Mouse (Mus musculus) T-cell, adult 2 months (primary cell): ENCODE results near the gene Ager.
A peak's percentile ranks its signal among the peaks of the same experiment; 100 is the strongest.

Experiments used
- DNase-seq: peaks from one replicate; pipeline ENCODE4 v3.0.0; 2022; ENCODE audit warnings: low spot score

Gene Ager

DNA sequence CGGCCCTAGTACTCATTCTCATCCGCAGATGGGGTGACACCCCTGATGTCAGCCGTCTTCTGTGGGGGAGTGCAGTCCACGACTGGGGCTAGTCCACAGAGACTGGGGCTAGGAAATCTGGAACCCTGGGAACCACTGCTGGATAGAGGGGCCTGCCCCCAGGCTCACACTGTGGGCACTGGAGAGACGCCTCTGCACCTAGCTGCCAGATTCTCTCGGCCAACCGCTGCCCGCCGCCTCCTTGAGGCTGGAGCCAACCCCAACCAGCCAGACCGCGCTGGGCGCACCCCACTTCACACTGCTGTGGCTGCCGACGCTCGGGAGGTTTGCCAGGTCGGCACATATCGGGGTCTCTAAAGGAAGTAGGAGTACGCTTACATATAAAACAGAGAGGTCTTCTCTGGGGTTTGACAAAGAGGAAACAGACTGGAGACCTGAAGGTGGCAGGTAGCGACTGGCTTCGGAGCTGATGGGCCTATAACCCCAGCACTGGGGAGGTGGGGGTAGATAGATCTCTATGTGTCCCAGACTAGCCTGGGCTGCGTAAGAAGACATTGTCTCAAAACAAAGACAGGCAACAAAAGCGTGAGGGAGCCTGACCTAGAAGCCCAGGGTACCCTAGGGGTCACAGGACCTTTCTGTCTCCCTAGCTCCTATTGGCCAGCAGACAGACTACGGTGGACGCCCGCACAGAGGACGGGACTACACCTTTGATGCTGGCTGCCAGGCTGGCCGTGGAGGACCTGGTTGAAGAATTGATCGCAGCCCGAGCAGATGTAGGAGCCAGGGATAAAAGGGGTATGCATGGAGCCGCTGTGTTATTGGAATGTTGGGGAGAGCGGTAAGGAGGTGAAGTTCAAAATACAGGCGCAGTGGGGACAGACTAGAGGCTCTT lies 11.5 kb upstream of the Ager start:
- DNase-seq: no peak

DNA sequence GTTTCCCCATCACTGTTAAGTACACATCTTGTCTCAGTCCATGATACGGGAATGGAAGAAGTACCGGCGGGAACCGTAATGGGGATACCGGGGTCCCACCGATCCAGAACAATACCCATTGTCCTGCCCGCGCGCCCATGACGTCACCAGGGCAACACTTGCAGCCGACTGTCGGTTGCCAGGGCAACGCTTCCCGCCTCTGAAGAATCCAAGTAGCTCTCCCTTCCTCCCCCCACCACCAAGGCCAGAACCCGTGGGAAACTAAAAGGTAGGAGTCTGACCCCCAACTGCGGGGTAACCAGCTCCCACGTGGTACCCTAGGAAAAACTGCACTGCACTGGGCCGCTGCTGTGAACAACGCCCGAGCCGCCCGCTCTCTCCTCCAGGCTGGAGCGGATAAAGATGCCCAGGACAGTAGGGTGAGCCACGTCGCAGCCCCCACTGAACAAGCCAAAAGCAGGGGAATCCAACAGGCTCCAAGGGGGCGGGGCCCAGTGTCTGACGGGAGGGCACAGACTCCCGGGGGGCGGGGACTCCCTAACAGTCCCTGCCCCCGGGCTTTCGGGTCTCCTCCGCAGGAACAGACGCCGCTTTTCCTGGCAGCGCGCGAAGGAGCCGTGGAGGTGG lies 10.8 kb upstream of the Ager start:
- DNase-seq: peak; percentile 63

DNA sequence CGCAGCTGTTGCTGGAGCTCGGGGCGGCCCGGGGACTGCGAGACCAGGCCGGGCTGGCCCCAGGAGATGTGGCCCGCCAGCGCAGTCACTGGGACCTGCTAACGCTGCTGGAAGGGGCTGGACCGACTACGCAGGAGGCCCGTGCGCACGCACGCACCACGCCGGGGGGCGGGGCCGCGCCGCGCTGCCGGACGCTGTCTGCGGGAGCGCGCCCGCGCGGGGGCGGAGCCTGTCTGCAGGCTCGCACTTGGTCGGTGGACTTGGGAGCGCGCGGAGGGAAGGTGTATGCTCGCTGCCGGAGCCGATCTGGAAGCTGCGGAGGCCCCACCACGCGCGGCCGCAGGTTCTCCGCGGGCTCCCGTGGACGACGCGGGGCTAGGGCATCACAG lies 10.2 kb upstream of the Ager start:
- peak; percentile 98 for DNase-seq

DNA sequence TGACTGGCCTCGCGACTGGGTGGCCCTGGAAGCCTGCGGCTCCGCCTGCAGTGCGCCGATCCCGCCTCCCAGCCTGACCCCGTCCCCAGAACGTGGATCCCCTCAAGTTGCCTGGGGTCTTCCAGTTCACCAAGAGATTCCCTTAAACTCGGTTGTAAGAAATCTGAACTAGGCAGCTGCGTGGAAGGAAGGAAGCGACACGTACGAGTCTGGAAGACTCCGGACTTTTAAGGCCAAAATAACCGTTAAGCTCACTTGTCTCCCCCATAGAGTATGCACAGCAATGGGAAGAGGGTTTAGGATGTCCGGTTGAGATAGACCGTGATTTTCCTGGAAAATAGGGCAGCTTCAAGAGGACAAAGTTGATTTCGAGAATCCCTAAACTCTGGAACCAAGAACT lies 9.8 kb upstream of the Ager start:
- DNase-seq: no peak

DNA sequence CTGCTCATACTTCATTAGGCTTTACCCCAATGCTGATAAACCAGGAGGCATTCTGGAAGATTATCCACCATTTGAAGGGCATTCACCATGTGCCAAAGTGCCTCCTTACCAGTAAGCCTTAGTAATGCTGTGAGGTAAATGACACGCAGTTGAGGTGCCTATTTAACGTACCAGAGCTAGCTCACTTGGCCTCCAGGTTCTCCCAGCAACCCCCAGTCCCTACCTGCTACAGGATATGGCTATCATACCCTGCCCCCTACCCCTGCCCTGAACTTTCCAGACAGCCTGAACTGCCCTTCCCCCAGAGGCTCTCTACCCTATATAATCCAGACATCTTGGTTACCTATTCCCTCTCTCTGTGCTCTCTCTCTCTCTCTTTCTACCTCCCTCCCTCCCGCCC lies 8.9 kb upstream of the Ager start:
- no peak for DNase-seq

DNA sequence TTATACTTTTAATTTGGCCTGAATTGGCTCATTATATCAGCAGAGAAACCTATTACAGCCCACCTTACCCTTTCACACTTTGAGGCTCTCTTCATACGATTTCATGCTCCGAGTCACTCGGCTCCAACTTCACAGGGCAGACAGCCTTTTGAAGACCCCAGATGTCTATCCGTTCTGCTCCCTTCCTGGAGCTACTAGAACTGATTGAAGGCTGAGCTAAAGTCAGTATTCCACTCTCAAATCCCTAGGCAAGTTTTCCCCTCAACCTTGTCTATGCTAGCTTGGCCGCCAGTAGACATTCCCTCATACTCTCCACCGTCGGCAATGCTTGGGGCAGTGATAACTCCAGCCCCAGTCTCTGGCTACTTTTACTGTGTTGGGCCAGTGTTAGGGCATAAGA lies 8.5 kb upstream of the Ager start:
- no peak for DNase-seq

DNA sequence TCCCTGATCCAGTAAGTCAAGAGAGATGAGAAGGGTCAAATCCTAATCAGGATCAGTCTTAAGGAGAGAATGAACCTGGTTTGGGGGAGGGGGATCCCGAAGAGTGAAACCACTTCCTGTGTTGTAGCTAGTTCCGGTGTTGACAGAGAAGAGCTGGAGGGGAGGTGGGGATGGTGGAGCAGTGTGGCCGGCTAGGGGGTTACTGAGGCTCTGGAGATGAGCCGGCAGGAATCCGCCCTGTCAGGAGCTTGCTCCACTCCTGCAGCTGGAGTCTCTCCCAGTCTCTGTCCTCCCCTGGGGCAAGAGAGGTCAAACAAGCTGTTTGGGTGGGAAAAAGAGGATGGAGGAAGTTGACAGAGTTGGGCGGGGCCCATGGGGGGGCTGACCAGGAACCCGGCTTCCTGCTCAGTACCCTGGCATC lies 8.0 kb upstream of the Ager start, which contains the start of gene Gpsm3:
Gpsm3 (plus strand) TSS at position 126 of the 421 bp plus-strand sequence.
- DNase-seq: peak; percentile 71

DNA sequence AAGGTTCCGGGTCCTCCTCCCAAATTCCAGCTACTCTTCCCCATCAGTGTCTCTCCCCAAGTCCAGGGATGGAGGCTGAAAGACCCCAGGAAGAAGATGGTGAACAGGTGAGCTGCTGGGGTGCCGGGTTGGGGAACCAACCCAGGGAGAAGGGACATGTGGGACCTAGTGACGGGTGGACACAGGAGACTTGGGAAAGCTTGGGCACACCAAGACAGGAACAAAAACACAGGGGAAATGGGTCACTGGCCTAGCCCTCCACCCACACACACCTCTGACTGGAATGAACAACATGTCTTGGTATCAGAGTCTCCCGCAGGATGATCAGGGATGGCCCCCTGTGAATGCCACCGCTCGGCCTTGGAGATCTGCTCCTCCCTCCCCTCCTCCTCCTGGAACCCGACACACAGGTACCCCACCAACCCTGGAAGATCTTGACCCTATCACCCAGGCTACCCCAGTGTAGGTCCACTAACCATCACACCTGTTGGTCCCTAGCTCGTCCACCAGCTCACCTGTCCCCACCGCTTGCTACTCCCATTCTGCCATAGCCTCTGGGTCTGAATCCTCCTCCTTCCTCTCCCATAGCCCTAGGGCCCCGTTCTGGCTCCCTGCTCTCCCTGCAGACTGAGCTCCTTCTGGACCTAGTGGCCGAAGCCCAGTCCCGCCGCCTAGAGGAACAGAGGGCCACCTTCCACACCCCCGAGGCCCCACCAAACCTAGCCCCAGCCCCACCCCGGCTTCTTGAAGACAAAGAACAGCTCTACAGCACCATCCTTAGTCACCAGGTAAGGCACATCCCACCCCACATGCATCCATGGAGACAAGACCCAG lies 7.3 kb upstream of the Ager start:
- no peak for DNase-seq

DNA sequence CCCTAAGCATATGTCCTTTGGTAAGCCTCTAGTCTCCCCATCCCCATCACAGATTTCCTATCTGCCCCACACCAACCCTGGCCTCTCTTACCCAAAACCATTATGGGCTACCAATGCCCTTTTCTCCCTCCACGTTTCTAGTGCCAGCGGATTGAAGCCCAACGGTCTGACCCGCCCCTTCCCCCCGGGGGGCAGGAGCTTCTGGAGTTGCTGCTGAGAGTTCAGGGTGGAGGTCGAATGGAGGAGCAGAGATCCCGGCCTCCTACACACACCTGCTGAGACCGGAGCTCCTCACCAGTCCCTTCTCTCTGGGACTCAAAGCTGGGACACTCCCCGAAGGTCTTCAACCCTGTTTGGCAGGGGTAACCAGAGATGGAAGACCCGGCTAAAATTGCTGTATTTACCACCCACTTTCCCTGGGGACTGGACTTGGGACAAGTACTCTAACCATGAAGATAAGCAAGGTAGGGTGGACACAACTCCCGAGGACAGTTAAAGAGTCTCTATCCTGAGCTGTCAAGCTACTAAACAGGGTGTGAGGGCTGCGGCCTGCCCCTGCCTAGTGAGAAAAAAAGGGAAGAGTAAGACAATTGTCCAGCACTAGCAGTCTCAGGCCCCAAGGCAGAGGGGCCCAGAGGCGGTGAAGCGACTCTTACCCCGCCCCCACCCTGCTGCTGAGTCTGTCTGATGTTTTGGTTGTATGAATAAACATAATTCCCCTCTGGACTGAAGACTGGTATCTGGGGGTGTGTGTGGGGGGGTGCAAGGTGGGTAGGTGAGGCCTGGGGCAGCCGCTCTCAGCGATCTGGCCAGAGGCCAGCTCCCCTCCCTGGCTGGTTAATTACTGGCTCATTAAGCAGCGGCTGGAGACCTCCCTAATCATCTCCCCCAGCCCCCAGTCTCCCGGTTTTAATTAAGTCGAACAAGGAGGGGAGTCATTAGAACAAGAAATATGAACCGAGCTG lies 6.4 kb upstream of the Ager start, which contains the start of gene Pbx2:
Pbx2 (plus strand) TSS at position 238 of the 965 bp plus-strand sequence.
- DNase-seq: no peak

DNA sequence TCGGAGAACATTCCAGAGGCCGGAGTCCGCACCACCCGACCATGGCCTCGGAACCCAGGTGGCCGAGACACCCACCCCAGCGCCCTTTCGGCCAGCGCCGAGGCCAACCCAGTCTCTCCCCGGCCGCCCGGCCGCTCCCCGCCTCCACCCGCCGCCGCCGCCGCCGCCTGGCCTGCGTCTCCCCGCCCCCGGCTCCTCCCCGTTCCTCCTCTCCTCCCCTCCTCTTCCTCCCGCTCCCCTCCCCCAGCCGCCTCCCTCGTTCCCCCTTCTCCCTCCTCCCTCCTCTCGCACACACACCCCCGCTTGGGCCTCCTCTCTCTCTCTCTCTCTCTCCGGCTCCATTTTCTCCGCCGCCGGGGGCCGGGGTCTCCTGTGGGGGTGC lies 5.7 kb upstream of the Ager start:
- peak; percentile 71 for DNase-seq

DNA sequence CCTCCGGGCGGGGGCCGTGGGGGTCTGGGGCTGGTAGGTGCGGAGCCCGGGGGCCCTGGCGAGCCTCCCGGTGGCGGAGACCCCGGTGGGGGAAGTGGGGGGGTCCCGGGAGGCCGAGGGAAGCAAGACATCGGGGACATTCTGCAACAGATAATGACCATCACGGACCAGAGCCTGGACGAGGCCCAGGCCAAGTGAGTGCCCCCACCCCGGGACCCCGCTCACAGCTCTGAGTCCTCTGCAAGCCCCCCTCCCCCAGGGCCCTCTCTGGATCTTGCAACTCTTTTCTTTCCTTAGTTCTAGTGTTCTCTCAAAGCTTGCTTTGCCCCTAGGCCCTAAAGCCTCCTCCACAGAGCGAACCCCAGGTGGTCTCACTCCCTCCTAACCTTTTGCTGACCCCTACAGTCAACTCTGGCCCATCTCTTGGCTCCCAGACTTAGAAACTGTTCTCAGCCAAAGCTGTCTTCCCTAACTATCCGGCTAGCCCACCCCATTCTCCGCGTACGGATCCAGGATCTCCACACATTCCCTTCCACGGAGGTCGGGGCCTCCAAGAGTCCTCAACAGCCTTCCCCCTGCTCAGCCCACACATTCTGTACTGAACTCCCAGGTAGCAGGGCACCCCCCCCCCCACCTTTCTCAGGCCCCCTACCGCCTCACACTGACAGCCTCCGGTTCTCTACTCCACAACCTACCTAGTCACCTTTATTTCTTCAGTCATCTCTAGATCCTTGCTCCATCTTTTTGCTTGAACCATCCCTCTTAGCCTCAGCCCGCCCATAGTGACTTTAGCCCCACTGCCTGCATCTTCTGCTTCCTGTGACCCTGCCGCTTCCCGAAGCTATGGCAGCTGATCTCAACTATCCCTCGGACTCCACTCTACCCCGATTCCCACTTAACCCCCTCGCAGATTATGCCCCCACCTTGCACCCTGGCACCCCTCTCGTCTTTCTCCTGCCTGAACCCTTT lies 4.8 kb upstream of the Ager start:
- no peak for DNase-seq

DNA sequence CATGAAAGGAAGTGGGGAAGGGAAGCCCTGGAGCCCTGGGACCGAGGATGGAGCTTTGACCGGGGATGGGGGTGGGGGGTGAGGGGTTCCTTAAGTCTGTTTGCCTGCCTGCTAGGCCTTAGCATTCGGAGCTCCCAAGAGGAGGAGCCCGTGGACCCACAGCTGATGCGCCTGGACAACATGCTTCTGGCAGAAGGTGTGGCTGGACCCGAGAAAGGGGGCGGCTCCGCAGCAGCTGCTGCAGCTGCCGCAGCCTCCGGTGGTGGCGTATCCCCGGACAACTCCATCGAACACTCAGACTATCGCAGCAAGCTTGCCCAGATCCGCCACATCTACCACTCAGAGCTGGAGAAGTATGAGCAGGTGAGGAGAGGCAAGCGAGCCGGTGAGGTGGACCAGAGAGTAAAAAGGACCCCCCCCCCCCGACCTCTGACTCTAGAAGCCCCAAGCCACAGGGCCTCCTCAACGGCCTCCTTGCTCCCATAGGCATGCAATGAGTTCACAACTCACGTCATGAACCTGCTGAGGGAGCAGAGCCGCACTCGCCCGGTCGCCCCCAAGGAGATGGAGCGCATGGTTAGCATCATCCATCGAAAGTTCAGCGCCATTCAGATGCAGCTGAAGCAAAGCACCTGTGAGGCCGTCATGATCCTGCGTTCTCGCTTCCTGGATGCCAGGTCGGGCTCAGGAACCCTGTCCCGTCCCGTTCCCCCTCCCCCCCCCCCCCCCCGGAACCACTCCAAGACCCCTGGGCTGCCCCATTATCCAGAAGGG lies 3.7 kb upstream of the Ager start:
- DNase-seq: no peak

DNA sequence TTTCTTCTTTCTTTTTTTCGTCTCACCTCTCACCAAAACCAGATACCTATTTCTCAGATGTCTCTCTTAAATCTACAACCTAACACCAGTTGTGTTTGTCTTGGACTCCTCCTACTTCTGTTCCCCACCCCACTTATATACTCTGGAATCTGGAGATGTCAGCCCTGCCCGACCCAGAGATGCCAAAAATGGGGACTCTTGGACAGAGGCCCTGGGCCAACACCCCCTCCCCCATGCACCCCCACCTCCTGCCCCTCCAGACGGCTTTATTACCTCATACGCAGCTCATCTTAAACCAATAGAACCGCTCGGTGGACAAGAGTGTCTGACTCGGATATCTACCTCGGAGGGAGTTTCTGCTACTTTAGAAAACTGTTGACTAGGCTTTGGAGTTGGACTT lies 1.6 kb upstream of the Ager start:
- DNase-seq: no peak

DNA sequence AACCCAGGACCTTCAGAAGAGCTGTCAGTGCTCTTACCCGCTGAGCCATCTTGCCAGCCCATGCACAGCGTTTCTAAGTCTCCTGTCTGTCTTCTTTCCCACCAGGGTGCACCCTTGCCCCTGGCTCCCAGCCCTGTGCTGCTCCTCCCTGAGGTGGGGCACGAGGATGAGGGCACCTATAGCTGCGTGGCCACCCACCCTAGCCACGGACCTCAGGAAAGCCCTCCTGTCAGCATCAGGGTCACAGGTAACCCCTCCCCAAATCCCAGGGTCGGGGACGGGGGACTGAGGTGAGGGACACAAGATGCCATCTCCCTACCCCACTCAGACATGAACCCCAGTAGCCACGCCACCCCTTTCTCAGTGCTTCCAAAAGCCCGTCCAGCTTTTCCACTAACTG lies 2.2 kb downstream of the Ager start:
- no peak for DNase-seq

DNA sequence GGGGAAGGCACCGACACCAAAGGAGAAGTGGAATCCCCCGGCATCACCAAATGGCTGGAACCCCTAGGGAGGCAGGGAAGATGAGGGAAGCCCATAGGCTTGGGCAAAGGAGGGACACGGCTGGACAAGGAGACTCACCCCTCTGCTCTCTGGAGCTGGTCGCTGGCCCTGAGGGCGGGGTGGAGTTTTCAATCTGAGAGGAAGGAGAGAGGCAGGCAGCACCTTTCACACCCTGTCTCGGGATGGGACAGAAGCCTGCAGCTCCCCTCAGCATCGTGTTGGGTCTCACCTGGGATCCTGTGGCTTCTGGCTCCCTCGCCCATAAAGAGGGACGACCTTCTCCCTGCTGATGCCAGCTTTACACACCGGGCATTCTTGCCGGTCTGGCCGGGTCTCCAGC lies 4.1 kb downstream of the Ager start:
- no peak for DNase-seq

DNA sequence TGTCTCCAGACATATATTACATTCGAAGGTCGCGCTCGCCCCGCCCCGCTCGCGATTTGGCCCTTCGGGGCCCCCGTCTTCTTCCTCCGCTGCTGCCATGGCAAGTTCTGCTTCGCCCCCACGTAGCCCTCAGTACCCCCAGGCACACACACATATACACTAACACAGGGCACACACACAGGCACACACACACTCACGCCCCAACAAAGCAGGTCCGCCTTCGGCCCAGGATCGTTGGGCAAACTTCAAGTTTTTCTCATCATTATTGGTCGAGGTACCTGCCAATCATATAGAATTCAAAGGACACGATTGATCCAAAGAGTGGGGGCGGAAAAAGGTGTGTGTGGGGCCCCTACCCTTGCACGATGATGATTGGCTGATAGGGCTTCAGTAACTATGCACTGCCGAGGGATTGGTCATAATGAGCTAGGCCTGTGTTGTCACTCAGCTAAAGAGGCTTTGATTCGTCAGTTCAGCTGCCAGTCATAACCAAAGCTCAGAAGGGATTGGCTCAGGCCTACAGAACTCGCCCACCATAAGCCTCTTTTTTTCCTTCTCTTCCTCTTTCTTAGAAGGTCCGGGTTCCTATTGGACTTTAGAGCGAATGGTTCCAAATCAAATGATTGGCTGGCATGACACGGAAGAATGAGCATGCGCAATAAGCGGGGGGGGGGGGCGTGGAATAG lies 5.9 kb downstream of the Ager start, which contains the start of gene Rnf5:
Rnf5 (minus strand) TSS at position 316 of the 686 bp plus-strand sequence.
- DNase-seq: peak; percentile 99

DNA sequence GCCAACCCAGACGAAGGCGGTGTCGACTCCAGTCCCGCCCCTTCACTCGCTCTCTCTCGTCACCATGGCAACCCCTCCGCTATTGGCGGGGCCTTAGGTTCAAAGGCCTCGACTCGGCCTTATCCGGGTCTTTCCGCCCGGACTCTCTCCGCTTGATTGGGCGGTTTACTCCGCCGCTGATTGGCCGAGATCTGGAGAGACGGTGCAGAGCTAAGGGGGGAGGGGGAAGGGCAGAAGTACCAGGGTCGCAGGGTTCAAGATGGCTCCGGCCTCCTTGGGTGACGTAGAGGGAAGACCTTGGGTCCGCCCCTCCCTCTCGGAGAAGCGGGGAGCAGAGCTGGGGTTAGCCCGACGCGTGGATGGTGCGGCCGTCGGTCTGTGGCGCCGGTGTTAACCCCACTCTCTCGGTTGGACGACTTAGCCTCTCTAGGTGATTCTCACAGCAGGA lies 6.4 kb downstream of the Ager start, which contains the start of gene Agpat1:
Agpat1 (plus strand) TSS at position 202 of the 448 bp plus-strand sequence.
- peak; percentile 98 for DNase-seq

DNA sequence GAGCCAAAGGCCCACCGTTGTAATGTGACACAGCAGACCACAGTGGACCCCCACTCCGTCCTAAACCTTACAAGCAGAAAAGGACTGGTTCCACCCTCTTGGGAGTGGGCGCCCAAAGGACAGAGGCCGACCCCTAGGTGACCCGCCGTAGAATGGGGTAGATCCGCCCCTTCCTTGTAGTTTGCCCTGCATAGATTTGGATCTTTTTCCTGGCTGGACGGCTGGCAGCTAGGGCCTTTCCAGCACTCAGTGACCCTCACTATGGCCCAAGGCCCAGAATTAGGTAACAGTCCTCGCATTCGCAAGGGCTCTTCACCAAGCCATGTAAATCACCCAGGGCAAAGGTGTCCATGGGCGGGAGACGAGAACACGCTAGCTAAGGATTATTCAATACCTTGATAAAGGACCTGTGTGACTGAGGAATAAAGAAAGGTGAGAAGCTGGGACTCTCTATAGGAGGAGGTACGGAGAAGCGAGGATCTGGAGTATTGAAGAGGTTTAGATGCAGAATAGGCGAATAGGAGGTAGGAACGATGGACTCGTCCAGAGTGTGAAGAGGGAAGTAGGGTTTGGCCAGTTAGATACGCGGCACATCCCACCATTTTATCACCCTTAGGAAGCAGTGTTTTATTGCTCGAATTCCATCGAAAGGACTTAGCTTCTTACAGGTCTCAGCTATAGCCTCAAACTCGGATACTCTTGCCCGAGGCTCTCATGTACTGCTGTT lies 7.0 kb downstream of the Ager start:
- DNase-seq: no peak
